Mouse (Mus musculus) liver, embryonic 14.5 days (tissue): Measurements from ENCODE around the gene Krt36.

Experiments
- CTCF ChIP-seq: IDR thresholded peaks from 2 replicates; pipeline ENCODE4 v1.5.1; 2016; ENCODE audit warnings: antibody characterized with exemption, low read depth, control low read depth
- EP300 ChIP-seq: IDR thresholded peaks from 2 replicates; pipeline ENCODE4 v1.6.1; 2016; ENCODE audit warnings: antibody characterized with exemption, low read depth

DNA sequence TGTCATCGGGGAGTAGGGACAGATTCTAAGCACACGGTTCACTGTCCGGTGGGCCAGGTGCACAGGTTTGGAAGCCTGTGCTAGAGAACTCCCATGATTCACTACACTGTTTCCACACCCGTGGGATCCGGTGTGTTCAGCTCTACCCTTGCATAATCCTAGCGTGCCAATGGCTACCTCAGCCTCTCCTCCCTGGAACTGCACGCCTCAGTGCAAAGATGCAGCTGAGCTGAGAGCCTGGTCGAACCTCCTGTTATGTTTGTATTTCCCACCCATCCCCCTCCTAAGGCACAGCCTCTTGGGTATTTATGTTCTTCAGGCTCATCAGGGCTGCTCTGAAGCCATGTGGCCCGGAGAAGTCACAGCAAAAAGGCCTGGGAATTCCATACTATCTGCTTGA is 7.6 kb downstream of the Krt36 start:
- TF ChIP-seq EP300 (no peak), CTCF (no peak)
